Mouse (Mus musculus) embryonic stem cell, embryonic (primary cell): ENCODE measurements at regions not wholly inside any gene's neighbourhood (a gene's known extent, or its start where the extent isn't known, plus 50 kb on each side); places are given as distances from the start of the nearest gene placed in this dataset.

ENCODE experiments used
- CTCF ChIA-PET, 4 experiments: fragments of 300-600 bp in 2 of 4; fragments of 350-600 bp in 2 of 4; sonication (Branson Sonifier 250); formaldehyde crosslinking; loops; one replicate each; lab custom pipeline; 2022; ENCODE audit warnings: inconsistent platforms in 2 of 4; lab: Charles Lee
- POLR2A ChIA-PET, 4 experiments: fragments of 300-600 bp in 2 of 4; fragments of 350-600 bp in 2 of 4; sonication (Branson Sonifier 250); formaldehyde crosslinking; loops; one replicate each; lab custom pipeline; 2022; ENCODE audit warnings: antibody characterized with exemption in 4 of 4, inconsistent platforms in 1 of 4; lab: Charles Lee

DNA sequence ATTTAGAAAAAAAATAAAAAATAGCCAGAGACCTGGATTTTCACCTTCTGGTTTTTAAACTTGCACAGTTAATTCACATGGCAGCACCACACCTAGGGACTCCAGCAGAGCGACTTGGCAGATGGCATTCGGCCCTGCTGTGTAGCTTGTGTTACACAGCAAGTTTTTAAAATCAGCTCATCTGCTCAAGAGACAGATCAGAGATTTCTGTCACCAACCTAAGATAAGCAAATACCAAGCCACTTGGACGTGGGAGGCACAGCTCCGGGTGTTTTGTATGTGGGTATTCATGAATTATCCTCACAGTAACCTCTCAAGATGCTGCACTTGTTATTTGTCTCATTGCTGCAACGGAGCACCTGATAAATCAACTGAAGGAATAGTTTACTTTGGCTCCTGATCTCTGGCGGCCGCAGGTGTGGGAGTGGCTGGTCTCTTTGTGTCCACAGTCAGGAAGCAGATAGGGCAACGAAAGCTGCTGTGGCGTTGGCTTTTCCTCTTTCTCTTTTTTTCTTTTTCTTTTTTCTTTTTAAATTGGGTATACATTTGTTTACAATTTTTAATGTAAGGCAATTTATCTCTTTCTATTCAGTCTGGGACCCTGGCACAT, 122.1 kb downstream of the Gm9817 start:
- ChIA-PET POLR2A (no interaction called here), CTCF (no interaction called here)

GRCm38 (mm10) chr13:45204856-45205255, 126.4 kb downstream of the Gm9817 start:
- CTCF ChIA-PET = no interaction called here
- POLR2A ChIA-PET = no interaction called here

GRCm38 (mm10) chr13:45208540-45209197, 130.2 kb downstream of the Gm9817 start:
- CTCF ChIA-PET = interaction anchor here in 1 of 4 experiments (0.5 kb wide), 1 partner anchor 306 kb away, joined by 10 read pairs; no protein-coding TSS in a partner anchor

GRCm38 (mm10) chr13:45211241-45211640, 132.7 kb downstream of the Gm9817 start:
- CTCF ChIA-PET = no interaction called here
- POLR2A ChIA-PET = no interaction called here

More at GRCm38 (mm10) chr13:45208540-45209197, 130.2 kb downstream of the Gm9817 start:
- POLR2A ChIA-PET = interaction anchor here in 2 of 4 experiments (0.6 to 0.8 kb wide), 2 partner anchors 35 to 181 kb away, joined by 4 to 11 read pairs; partner anchors contain the start of gene Mylip (in 1 of the 2)

DNA sequence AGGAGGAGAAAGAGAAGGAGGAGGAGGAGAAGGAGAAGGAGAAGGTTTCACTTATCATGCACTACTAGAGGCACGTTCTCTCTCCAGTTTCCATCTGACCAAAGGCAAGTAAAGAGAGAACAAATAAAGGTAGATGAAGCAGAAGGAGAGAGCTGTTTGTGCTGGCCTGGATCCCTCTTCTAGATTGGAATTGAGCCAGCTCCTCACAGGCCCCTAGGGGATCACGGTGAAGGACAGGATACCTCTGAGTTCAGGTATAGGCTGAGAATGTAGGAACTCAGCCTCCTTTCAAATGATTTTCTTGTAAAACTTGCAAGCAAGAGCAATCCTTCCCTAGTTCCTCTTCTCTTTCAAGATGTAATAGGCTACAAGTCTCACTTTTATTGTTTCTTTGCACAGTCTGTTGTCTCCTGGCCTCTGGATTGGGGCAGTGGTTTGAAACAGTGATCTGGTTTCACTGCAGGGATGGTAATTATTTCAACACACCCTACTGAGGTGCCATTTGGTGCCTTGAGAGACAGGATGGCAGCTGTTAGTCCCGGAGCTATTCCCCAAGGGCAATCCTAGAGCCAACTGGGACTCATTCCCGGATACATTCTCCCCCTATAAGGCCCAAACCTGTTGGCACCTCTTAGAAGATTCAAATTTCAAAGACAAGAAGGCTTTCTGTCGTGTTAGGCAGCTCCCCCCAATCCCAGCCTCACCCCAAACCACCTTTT, 134.8 kb downstream of the Gm9817 start:
- CTCF ChIA-PET = no interaction called here
- POLR2A ChIA-PET = no interaction called here

GRCm38 (mm10) chr13:45218251-45218650, 139.8 kb downstream of the Gm9817 start:
- ChIA-PET POLR2A (interaction anchor here in 1 of 4 experiments (0.6 to 1.2 kb wide), 2 partner anchors 8 to 88 kb away, joined by 3 to 7 read pairs; no protein-coding TSS in a partner anchor), CTCF (interaction anchor here in 1 of 4 experiments (0.8 kb wide), 1 partner anchor 259 kb away, joined by 3 read pairs; no protein-coding TSS in a partner anchor)

DNA sequence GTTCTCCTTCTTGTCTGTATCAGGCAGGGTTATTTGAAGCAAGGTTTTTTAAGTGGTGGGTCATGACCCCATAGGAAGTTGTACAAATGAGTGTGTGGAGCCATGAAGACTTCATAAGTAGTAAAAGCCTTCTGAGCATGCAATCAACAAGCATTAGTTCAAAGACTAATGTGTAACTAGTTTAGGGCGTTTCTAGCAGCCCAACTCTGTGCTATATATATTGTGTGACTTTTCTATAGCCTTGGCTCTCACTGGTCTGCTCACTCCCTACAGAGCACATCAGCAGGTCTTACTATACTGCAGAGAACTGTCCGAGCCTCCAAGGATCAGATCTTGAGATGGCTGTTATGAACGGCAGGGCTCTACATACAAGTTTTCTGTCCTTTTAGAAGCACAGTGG, 141.2 kb downstream of the Gm9817 start:
- CTCF ChIA-PET = no interaction called here
- POLR2A ChIA-PET = interaction anchor here in 1 of 4 experiments (0.7 kb wide), 1 partner anchor 13 kb away, joined by 4 read pairs; no protein-coding TSS in a partner anchor

DNA sequence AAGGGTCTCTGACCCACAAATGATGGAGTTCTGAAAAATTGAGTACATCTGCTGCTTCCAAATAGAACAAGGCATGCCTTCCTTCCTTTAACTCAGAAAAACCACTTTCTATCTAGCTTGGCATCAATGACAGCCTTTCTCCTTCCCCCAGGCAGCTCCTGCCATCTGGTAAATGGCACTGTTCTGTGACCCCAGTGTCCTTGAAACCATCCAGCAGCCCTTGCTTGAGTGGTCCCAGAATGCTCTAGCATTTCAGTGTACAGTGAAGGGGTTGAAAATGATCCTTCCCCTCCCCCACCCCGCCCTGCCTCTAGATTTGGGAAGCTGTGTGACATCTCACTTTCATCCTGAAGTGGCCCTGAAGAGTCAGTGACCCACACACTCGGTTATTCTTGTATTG, 152.3 kb downstream of the Gm9817 start:
- POLR2A ChIA-PET = interaction anchor here in 2 of 4 experiments (0.6 to 2.0 kb wide), 4 partner anchors 13 to 1365 kb away, joined by 3 to 5 read pairs (median 4); no protein-coding TSS in a partner anchor

GRCm38 (mm10) chr13:45235236-45235635, 154.3 kb upstream of the Mylip start:
- ChIA-PET CTCF (no interaction called here), POLR2A (interaction anchor here in 1 of 4 experiments (0.7 kb wide), 2 partner anchors 13 to 78 kb away, joined by 3 to 5 read pairs; no protein-coding TSS in a partner anchor)

More for the DNA sequence above, 152.3 kb downstream of the Gm9817 start:
- CTCF ChIA-PET = interaction anchor here in 1 of 4 experiments (0.6 kb wide), 1 partner anchor 62 kb away, joined by 3 read pairs; no protein-coding TSS in a partner anchor

DNA sequence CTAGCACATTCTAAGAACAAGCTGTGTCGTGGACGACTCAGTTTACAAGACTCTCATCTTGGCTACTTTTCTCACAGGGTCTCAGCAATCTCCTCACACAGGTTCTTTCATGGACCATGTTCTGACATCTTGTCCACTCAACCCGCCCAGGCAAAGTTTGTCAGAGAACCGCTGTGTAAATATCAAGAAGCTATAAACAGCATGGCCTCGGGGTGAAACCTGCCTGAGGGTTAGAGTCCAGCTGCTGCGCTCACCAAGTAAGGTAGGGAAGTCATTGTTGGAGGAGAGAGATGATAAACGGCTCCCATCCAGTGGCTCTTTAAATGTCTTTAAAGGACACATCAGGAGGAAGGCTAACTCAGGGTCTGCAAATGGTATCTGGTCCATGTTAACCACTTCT, 151.3 kb upstream of the Mylip start:
- ChIA-PET POLR2A (interaction anchor here in 1 of 4 experiments (1.3 to 1.5 kb wide), 2 partner anchors 12 to 152 kb away, joined by 3 to 4 read pairs; no protein-coding TSS in a partner anchor), CTCF (interaction anchor here in 1 of 4 experiments (0.5 kb wide), 1 partner anchor 726 kb away, joined by 3 read pairs; the partner anchor contains the start of gene Atxn1)

DNA sequence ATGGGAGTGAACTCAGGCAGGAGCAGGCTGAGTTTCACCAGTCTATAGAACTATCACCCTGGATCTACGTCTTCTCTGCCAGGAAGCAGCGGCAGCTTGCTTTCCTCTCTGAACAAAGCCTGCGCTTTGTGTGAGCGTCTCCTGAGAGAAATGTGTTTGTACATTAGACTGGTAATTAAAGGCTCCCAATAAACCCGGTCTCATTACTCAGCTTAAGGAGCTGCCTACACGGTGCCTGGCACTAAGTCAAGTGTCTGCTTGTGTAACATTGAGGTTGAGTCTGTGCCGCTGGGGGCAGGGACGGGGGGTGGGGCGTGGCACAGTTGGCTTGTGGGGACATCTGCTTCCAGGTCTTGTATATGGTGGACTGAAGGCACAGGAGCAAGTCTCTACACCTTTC, 150.4 kb upstream of the Mylip start:
- POLR2A ChIA-PET = interaction anchor here in 2 of 4 experiments (0.6 to 1.5 kb wide), 5 partner anchors 11 to 158 kb away, joined by 3 to 4 read pairs (median 4); partner anchors contain the start of gene Mylip (in 1 of the 2)
- CTCF ChIA-PET = interaction anchor here in 1 of 4 experiments (0.9 kb wide), 1 partner anchor 74 kb away, joined by 3 read pairs; no protein-coding TSS in a partner anchor

- CTCF ChIA-PET = interaction anchor here in 1 of 4 experiments (0.5 kb wide), 1 partner anchor 202 kb away, joined by 3 read pairs; no protein-coding TSS in a partner anchor
- POLR2A ChIA-PET = interaction anchor here in 1 of 4 experiments (0.9 kb wide), 1 partner anchor 149 kb away, joined by 3 read pairs; the partner anchor contains the start of gene Mylip
These were observed 149.4 kb upstream of the Mylip start for GRCm38 (mm10) chr13:45240009-45240653.

GRCm38 (mm10) chr13:45242261-45242660, 147.3 kb upstream of the Mylip start:
- ChIA-PET CTCF (interaction anchor here in 2 of 4 experiments (0.6 to 1.7 kb wide), 2 partner anchors 93 to 201 kb away, joined by 4 to 13 read pairs; no protein-coding TSS in a partner anchor), POLR2A (interaction anchor here in 2 of 4 experiments (0.6 to 1.4 kb wide), 3 partner anchors 64 to 266 kb away, joined by 3 to 4 read pairs (median 4); no protein-coding TSS in a partner anchor)

DNA sequence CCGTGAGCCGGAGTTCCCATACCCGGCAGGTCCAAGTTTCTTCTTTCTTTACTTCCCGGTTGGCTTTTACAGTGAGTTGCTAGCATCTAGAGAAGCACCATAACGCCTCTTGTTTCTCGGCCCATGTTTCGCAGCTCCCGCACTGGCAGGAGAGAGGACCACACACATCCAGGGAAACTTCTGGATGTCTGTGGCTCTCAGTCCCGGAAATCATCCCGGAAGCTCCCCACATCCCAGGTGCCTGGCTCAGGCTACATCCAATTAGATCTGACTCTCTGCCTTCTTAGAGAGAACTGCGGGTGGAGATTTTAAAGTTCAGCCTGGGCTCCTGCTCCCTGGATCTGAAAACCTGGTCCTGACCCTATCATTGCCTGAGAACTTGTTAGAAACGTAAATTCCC, 146.8 kb upstream of the Mylip start:
- ChIA-PET CTCF (interaction anchor here in 3 of 4 experiments (0.6 to 1.7 kb wide), 3 partner anchors 90 to 200 kb away, joined by 3 to 13 read pairs (median 4); no protein-coding TSS in a partner anchor), POLR2A (interaction anchor here in 1 of 4 experiments (1.0 to 1.4 kb wide), 2 partner anchors 63 to 146 kb away, joined by 3 to 4 read pairs; no protein-coding TSS in a partner anchor)

DNA sequence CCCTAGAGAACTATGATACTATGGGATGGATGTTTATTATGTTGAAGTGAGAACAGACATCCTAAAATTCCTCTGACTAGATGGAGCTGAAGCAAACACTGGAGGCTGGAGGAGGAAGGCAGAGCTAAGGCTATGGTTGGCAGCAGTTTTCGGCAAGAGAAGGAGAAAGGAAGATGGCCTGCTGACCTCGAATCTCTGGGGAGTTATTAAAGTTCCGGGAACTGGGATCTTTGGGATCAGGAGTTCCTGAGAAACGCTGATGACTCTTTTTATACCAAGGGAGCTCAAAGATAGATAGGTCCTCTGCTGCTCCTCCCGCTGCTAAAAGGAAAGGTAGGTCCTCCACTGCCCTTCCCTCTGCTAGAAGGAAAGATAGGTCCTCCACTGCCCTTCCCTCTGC, 143.9 kb upstream of the Mylip start:
- ChIA-PET CTCF (interaction anchor here in 2 of 4 experiments (0.6 to 1.3 kb wide), 3 partner anchors 174 to 215 kb away, joined by 3 to 4 read pairs (median 3); no protein-coding TSS in a partner anchor), POLR2A (interaction anchor here in 3 of 4 experiments (0.5 to 2.5 kb wide), 23 partner anchors 9 to 1675 kb away, joined by 3 to 11 read pairs (median 4); partner anchors contain the start of gene Mylip (in 3 of the 3))

GRCm38 (mm10) chr13:45246341-45246740, 143.2 kb upstream of the Mylip start:
- CTCF ChIA-PET = interaction anchor here in 1 of 4 experiments (0.8 to 1.3 kb wide), 2 partner anchors 197 to 215 kb away, joined by 3 to 4 read pairs; no protein-coding TSS in a partner anchor
- POLR2A ChIA-PET = interaction anchor here in 3 of 4 experiments (0.6 to 2.5 kb wide), 20 partner anchors 9 to 227 kb away, joined by 3 to 11 read pairs (median 4); partner anchors contain the start of gene Mylip (in 2 of the 3)

DNA sequence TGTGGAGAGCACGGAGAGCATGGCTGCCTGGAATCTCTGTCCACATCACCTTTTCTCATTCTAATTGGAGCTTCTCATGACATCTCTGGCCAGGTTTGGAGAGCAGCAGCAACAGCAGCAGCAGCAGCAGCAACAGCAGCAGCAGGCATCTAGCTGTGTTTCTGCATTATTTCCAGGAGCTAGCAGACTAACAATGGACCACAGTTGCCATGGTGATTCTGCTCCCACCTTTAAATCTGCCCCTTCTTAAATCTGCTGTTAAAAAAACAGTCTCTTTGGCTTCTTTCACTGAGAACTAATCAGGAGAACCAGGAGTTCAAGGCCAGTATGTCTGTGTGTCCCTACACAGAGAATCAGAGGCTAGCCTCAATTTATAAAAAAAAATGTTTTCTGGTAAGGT, 139.5 kb upstream of the Mylip start:
- CTCF ChIA-PET = no interaction called here
- POLR2A ChIA-PET = interaction anchor here in 3 of 4 experiments (0.6 to 1.8 kb wide), 9 partner anchors 12 to 141 kb away, joined by 3 to 14 read pairs (median 3); partner anchors contain the start of gene Mylip (in 1 of the 3)
